Mouse (Mus musculus): Measurements from ENCODE around the gene Heyl.

DNA sequence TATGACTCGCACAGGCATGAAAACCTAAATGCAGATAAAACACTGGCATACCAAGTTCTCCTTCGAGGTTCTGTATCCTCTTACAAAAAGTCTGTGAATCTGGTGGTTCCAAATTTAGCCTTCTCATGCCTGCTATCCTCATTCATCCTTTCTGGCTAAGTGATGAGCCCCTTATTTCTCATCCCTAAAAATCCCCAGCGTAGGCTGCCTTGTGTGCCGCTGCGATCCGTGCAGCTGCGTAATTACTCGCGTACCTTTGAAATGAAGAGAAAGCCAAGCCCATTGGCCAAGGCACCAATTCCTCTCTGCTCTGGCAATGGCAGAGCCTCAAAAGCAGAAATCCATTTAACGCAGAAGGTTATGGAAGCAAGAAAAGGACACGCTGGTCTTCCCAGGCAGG is 39.6 kb upstream of the Heyl start:
- TF ChIP-seq EP300 (IDR thresholded peaks at IDR 0.05; ENCODE audit: low read depth in 1 of 2, low read length in 2 of 2) (no peak), CTCF (IDR thresholded peaks at IDR 0.05 in 2 of 3, conservative IDR thresholded peaks at IDR 0.05 in 1 of 3; ENCODE audit: control insufficient read depth in 1 of 3, insufficient read depth in 1 of 3, low read depth in 2 of 3, low read length in 3 of 3, poor library complexity in 1 of 3, severe bottlenecking in 1 of 3) (no peak), NELFE (IDR thresholded peaks at IDR 0.05; ENCODE audit: low read depth, low read length) (no peak), MAFK (IDR thresholded peaks at IDR 0.05; ENCODE audit: borderline replicate concordance, low read depth, low read length) (no peak), ZNF384 (IDR thresholded peaks at IDR 0.05; ENCODE audit: low read depth, low read length) (no peak), MAX (IDR thresholded peaks at IDR 0.05; ENCODE audit: low read length) (no peak), UBTF (IDR thresholded peaks at IDR 0.05; ENCODE audit: borderline replicate concordance, insufficient read depth, low read depth, low read length) (no peak), USF1 (IDR thresholded peaks at IDR 0.05; ENCODE audit: low read depth, low read length) (no peak), E2F4 (IDR thresholded peaks at IDR 0.05; ENCODE audit: borderline replicate concordance, low read depth, low read length) (no peak), GATA1 (IDR thresholded peaks at IDR 0.05; ENCODE audit: low read depth, low read length) (no peak), USF2 (IDR thresholded peaks at IDR 0.05; ENCODE audit: borderline replicate concordance in 1 of 2, insufficient read depth in 1 of 2, low read depth in 1 of 2, low read length in 2 of 2) (no peak), BHLHE40 (IDR thresholded peaks at IDR 0.05; ENCODE audit: borderline replicate concordance, low read depth, low read length) (no peak), ZC3H11A (IDR thresholded peaks at IDR 0.05; ENCODE audit: low read depth, low read length) (no peak), HCFC1 (IDR thresholded peaks at IDR 0.05; ENCODE audit: low read depth, low read length) (no peak)

Measured in MEL (cell line).